Mouse (Mus musculus): ENCODE data around the gene Dock9.

The Dock9 gene

DNA sequence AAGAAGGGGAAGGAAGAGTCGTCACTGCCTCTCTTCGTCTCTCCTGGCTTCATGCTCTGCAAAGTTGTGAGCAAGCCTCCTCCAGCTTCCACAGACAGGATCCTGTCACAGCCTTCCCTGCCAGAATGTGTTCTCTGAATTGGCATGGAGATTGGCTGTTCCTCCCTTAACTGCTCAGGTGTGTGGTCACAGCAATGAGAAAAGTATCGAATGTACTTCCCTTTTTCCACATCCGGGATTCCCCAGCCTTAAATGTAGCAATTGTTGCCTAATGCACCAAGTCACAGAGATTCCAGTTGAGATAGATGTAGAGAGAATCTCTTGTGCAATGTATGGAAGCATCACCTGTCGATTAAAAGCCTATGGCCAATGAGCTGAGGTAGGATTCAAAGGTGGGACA lies 280.8 kb downstream of the Dock9 start:
- DNase-seq (ENCODE audit: low spot score in 2 of 2), result no peak

DNA sequence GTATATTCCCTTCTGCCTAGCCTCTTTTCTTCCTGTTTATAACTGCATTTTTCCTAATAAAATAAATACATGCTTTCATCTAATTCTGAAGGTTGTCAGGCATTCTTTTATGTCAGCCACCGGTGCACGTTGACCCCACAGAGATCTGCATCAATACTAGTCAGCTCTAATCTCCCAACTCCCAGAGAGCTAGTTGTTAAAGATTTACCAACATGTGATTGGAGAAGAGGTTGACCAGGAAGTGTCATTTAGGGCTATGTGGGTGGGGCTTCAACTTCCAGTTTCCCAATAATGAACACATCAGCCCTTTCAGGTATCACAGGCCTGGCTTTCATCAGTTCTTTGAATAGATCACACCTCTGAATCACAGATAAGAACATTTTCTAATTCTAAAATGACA lies 288.7 kb downstream of the Dock9 start:
- no peak for DNase-seq (ENCODE audit: low spot score in 2 of 2)

DNA sequence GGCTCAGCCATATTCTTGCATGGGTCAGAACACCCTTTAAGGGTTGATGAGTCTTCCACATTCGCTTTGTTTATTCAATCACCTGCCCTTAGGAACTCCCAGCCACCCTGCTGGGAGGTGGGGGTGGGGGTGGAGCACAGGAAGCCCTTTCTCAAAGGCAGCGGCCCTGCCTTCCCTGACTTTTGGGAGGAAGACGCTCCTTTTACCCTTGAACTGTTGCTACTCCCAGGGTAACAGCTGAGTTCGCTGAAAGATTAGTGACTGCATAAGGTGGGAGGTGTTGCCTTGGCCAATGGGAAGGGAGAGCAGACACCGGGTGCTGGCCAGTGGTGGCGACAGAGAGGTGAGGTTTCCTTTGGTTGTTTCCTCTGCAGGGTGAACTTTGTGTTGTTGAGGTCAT lies 291.3 kb downstream of the Dock9 start:
- no peak for DNase-seq (ENCODE audit: low spot score in 2 of 2)

DNA sequence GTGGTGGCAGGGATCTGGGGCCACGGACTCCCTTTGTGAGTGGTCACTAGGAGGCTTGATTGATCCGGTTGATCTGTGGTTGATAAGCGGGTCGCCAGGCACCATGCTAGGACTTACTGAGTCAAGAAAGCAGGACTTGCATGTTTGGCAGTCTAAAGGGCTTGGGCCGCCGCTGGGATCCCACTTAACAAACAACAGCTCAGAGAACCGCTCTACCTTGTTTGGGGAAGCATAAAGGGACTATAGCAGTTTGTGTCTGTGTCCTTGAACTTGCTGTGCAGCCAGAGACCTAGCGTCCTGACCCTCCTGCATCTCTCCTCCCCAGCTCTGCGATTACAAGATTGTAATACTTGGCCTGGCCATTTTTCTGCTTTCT lies 292.2 kb downstream of the Dock9 start:
- DNase-seq (ENCODE audit: low spot score in 2 of 2), result no peak

DNA sequence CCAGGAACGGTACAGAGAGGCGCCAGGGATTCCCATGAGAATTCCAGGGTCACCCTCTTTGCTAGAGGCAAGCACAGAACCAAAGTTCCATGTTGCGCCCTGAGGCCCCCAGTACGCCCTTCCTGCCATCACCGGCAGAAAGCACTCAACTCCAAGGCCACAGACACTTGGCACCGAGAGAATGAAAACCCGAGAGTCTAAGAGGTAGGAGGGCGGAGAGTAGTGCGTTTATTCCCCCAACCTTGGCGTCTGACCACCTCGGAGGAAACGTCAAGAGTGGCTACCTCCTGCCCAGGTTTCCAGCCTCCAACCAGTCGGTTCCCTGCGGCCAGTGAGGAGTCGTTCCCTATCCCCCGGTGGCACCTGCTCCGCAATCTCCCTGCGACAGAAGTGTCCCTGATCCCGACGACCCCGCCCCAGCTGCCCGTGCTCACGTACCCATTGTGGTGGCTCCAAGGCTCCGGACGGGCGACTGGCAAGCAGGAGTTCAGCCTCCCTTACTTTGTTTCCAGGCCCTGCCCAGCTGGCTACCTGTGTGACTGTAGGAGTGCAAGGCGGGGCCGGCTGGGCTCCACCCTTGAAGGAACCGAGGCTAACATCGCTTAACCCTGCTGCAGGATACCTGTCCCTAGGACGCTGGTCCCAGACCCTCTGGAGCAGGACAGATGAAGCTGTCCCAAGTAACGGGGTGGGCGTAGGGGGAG lies 292.7 kb downstream of the Dock9 start, which contains the start of gene Slc15a1:
Gene Slc15a1, minus strand, starts transcription at position 472 of the 704 bp plus-strand sequence.
- no peak for DNase-seq (ENCODE audit: low spot score in 2 of 2)

DNA sequence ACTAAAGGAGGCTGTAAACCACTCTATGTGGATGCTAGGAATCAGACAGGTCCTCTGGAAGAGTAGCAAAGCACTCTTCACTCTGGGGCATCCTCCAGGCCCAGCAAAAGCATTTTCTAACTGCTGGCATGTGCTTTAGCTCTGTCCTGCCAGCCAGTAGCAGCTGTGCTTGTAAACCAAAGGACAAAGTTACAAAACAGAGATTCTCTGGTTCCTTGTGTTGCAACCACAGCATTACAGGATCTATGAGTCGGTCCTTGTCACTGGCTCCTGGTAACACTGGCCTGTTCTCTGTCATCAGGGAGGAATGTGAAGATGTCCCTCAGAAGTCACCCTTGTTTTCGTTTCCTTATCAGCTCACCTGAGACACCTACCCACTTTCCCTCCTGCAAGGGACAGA lies 297.1 kb downstream of the Dock9 start:
- no peak for DNase-seq (ENCODE audit: low spot score in 2 of 2)

DNA sequence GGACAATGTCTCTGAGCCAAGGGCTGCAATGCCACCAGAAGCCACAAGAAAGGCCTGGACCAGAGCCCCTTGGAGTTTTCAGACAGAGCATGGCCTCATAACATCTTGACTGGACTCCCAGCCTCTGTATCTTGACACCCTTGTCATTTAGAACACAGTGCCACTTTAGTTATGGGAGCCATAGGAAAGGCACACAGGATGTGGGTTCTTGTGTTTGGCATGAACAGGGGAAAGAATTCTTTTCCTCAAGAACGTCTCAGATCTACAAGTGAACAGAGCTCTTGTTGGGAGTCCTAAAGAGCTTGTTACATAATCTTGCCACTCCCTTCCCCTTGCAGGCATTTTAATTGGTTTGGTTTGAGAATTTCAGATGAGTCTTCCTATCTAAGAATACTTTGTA lies 297.9 kb downstream of the Dock9 start:
- no peak for DNase-seq (ENCODE audit: low spot score in 2 of 2)

DNA sequence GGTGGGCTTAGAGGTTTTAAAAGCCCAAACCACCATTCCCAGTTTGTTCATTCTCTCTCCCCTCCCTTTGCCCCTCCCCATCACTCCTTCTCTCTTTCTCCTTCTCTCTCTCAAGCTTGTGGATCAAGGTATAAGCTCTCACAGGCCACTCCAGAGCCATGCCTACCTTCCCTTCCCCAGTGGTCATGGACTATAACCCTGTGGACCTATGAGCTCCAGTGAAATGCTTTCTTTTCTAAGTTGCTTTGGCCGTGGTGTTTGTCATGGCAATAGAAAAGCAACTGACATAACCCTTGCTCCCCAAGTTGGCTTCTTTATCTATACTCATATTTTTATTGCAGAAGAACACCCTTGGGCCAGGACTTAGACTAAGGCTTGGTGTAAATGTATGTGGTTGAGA lies 299.8 kb downstream of the Dock9 start:
- no peak for DNase-seq (ENCODE audit: low spot score in 2 of 2)

DNA sequence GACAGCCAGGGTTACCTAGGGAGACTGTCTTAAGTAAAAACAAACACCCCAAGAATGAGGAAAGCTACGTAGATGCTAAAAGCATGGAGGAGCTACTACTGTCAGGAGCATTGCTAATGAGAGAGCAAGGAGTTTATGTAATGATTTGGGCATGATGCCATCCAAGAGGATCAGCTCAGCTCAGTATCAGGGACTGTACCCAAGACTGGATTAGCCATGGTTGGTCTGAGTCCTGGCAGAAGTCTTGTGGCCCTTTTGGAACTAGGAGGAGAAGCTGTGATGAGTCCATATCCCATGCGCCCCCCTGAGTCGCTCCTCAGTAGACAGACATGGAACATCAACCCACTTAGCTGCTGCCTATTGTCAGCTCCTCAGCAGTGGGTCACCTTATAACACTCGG lies 301.9 kb downstream of the Dock9 start:
- DNase-seq (ENCODE audit: low spot score in 2 of 2), result no peak

DNA sequence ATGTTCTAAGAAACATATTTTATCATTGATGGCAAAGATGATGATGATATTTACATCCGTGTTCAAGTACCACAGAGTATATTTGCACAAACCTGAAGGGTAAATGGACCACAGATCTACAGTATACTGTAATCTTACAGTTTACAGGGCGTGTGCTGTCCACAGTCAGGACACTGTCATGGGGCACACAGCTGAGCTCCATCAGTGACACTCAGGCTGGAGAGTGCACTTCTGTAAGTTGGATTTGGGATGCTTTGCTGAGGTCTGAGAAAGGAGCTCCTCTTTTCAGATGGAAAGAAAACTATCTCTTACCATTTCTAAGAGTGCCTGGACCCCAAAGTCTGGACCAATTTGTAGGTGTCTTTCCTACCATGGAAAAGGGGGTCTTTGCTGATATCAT lies 302.5 kb downstream of the Dock9 start:
- no peak for DNase-seq (ENCODE audit: low spot score in 2 of 2)

DNA sequence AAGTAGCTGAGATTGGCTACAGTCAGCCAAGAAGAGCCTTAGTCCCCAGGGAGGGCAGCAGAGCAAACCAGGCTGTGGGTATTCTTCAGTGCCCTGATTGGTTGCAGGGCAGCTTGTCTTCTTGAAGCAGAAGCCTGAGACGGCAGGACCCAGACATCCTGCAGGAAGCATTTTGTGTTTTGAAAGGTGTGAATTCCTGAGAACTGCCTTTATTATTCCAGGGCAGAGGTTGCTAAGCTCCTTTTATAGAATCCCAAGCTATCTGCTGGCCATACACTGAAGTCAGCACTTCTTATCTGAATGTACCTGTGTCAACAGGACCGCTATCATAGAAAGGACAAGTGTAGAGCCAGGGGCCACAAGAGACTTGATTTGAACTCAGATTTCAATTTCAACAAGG lies 303.4 kb downstream of the Dock9 start:
- no peak for DNase-seq (ENCODE audit: low spot score in 2 of 2)

DNA sequence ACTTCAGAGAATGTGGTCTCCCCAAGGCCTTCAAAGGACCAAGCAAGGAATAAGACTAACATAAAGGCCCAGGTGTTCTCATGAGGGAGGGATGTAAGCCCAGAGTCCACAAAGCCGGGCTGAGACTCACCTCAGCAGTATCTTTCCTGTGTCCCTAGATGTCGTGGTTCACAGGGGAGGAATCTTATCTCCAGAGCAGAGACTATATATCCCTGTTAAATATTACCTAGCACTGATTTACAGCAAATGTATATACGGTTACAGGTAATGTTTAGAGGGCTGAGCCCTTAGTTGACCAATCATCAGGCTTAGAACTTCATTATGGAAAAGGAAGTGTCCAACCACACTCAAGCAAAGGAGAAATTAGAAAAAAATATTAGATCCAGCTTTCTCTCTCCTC lies 303.9 kb downstream of the Dock9 start:
- DNase-seq (ENCODE audit: low spot score in 2 of 2), result no peak

DNA sequence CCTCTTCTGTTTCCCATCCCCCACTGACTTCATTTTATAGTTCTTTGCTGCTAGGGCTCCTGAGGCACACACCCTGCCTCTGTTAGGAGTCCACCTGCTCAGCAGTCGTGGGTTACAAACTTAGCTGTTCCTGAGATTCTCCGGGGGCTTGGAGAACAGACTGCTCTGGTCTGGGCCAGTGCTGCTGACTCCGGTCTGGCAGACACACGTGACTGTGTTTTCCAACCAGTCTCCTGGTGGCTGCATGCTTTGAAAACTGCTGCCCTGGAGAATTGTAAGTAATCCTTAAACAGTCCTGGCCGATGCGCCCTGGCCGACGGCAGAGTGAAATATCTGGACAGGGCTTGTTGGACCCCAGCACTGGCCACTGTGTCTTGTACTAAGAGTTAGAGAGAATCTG lies 305.3 kb downstream of the Dock9 start:
- DNase-seq (ENCODE audit: low spot score in 2 of 2), result no peak

All from urinary bladder, postnatal 4 days (tissue).